Mouse (Mus musculus) induced T-regulatory cell, adult 2 months (primary cell): ENCODE results near the gene Olfr684.

Experiments
- DNase-seq: peaks from one replicate; pipeline ENCODE4 v3.0.0-alpha.2; 2012; ENCODE audit warnings: low read depth

The Olfr684 gene

GRCm38 (mm10) chr7:105163553-105163952, at the start of gene Olfr684:
Gene Olfr684, minus strand, starts transcription at chr7:105163653.
- no peak for DNase-seq

GRCm38 (mm10) chr7:105207385-105207784, 43.9 kb upstream of the Olfr684 start, which contains the start of gene Olfr686:
Gene Olfr686, minus strand, starts transcription at chr7:105207485.
- no peak for DNase-seq

GRCm38 (mm10) chr7:105185912-105186311, 22.5 kb upstream of the Olfr684 start, which contains the start of gene Olfr685:
Gene Olfr685, minus strand, starts transcription at chr7:105186012.
- DNase-seq, result no peak

- no peak for DNase-seq
Measured at GRCm38 (mm10) chr7:105170773-105171172, 7.3 kb upstream of the Olfr684 start.

- no peak for DNase-seq
Measured at GRCm38 (mm10) chr7:105146912-105147311, 16.5 kb downstream of the Olfr684 start, which contains the start of gene Olfr683. Gene Olfr683, minus strand, starts transcription at chr7:105147012.

GRCm38 (mm10) chr7:105141275-105141674, 22.2 kb downstream of the Olfr684 start:
- no peak for DNase-seq

- no peak for DNase-seq
Measured at GRCm38 (mm10) chr7:105116536-105116935, 46.9 kb downstream of the Olfr684 start, which contains the start of gene Olfr681. Gene Olfr681, plus strand, starts transcription at chr7:105116836.
